Mouse (Mus musculus): ENCODE measurements around the gene Rhno1.

DNA sequence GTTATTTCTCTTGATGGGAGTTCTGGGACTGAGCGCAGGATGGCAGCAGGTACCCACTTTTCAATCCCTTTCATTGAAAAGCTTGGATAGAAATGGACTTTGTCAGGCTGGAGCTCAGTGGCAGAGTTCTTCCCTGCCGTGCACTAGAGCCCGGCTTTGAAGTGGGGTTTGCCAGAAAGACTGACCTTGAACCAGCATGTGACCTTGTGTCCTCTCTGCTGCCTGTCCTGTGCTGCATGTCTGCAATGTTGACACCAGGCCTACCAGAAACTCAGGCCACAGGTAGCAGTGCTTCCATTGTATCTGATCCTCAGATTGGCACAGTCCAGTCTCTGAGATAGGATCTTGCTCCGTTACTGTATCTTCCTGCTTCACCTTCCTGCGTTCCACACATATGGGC, 7.3 kb upstream of the Rhno1 start:
- TF ChIP-seq GATA1 (IDR thresholded peaks at IDR 0.05; ENCODE audit: low read depth, low read length): no peak
- no peak for TF ChIP-seq CTCF (IDR thresholded peaks at IDR 0.05 in 2 of 3, conservative IDR thresholded peaks at IDR 0.05 in 1 of 3; ENCODE audit: control insufficient read depth in 1 of 3, insufficient read depth in 1 of 3, low read depth in 2 of 3, low read length in 3 of 3, poor library complexity in 1 of 3, severe bottlenecking in 1 of 3)
- no peak for TF ChIP-seq ELF1 (IDR thresholded peaks at IDR 0.05; ENCODE audit: low read depth, low read length)
- no peak for TF ChIP-seq HCFC1 (IDR thresholded peaks at IDR 0.05; ENCODE audit: low read depth, low read length)
- no peak for TF ChIP-seq ZKSCAN1 (IDR thresholded peaks at IDR 0.05; ENCODE audit: low read depth, low read length)
- TF ChIP-seq USF1 (IDR thresholded peaks at IDR 0.05; ENCODE audit: low read depth, low read length): no peak
- TF ChIP-seq POLR2A (IDR thresholded peaks at IDR 0.05; ENCODE audit: control insufficient read depth in 1 of 2, insufficient read depth in 1 of 2, low read depth in 1 of 2, low read length in 2 of 2, poor library complexity in 1 of 2): no peak
- TF ChIP-seq GABPA (IDR thresholded peaks at IDR 0.05; ENCODE audit: low read depth, low read length): no peak
- TF ChIP-seq ETS1 (IDR thresholded peaks at IDR 0.05; ENCODE audit: low read depth, low read length): no peak
- TF ChIP-seq E2F4 (IDR thresholded peaks at IDR 0.05; ENCODE audit: borderline replicate concordance, low read depth, low read length): no peak
- no peak for TF ChIP-seq NRF1 (IDR thresholded peaks at IDR 0.05; ENCODE audit: insufficient read depth, low read depth, low read length, poor library complexity, severe bottlenecking)
- no peak for TF ChIP-seq ZC3H11A (IDR thresholded peaks at IDR 0.05; ENCODE audit: low read depth, low read length)
- no peak for TF ChIP-seq MAFK (IDR thresholded peaks at IDR 0.05; ENCODE audit: borderline replicate concordance, low read depth, low read length)

Data from MEL (cell line).